8 mouse cellular contexts compared by ENCODE assay signal in genomic region chr11:120721124-120722066, GRCm38 (mm10). TPM values are rescaled to one million over a fixed set of nuclear protein-coding genes. Genes with fewer than 3 reads are reported as not detected.
A peak's percentile ranks its signal among the peaks of the same experiment; 100 is the strongest.
DNase-seq lines count a peak whose midpoint lies in the region; ATAC-seq and TF ChIP-seq lines count a peak whose summit lies in the region.

Rac3 (plus strand) TSS chr11:120721470.

- H3K4me3 ChIP-seq in heart, embryonic 11.5 days (ENCODE audit: low read depth, low read length), result peak within 1 kb of the TSS; percentile 62
- H3K4me3 ChIP-seq in kidney, embryonic 15.5 days (replicated peaks), result peak within 1 kb of the TSS; percentile 61
- H3K4me3 ChIP-seq in liver, embryonic 11.5 days (ENCODE audit: low read depth, low read length), result peak within 1 kb of the TSS; percentile 62
- H3K4me3 ChIP-seq in midbrain, postnatal 0 days (ENCODE audit: low read depth, low read length), result peak within 1 kb of the TSS; percentile 79

- H3K27me3 ChIP-seq in heart, embryonic 11.5 days (ENCODE audit: control insufficient read depth, insufficient read depth, low read length), result peaks cover 34% of the 10 kb centered on the region
- peaks cover 7% of the 10 kb centered on the region for H3K27me3 ChIP-seq in kidney, embryonic 15.5 days
- peaks cover 26% of the 10 kb centered on the region for H3K27me3 ChIP-seq in liver, embryonic 11.5 days (replicated peaks; ENCODE audit: control insufficient read depth, insufficient read depth, low read length)
- H3K27me3 ChIP-seq in midbrain, postnatal 0 days (ENCODE audit: insufficient read depth, low read length), result no peaks in the 10 kb centered on the region

- H3K4me1 ChIP-seq in heart, embryonic 11.5 days (ENCODE audit: control insufficient read depth, insufficient read depth, low read length), result peaks cover 9% of the 10 kb centered on the region
- peaks cover 32% of the 10 kb centered on the region for H3K4me1 ChIP-seq in kidney, embryonic 15.5 days
- peaks cover 21% of the 10 kb centered on the region for H3K4me1 ChIP-seq in liver, embryonic 11.5 days (replicated peaks; ENCODE audit: control insufficient read depth, insufficient read depth, low read length)
- peaks cover 8% of the 10 kb centered on the region; the same call in 1 of the 2 replicates for H3K4me1 ChIP-seq in midbrain, postnatal 0 days (ENCODE audit: insufficient read depth, low read length)

- no peak for DNase-seq in urinary bladder, adult 2 months (ENCODE audit: low spot score)
- DNase-seq in urinary bladder, postnatal 10 days (ENCODE audit: low spot score), result no peak
- DNase-seq in cerebellum, postnatal 4 days (ENCODE audit: low spot score in 2 of 2), result peak; percentile 61 to 83
- DNase-seq in liver, embryonic 11.5 days (ENCODE audit: low spot score), result peak; percentile 71
- DNase-seq in midbrain, postnatal 0 days (ENCODE audit: low spot score), result peak; percentile 85
- DNase-seq in thymus, postnatal 25 days, result peak; percentile 63

- under 1% methylated on average over 77 of the region's 90 CpGs for WGBS in heart, embryonic 11.5 days (ENCODE audit: insufficient replicate concordance)
- WGBS in kidney, embryonic 15.5 days, result under 1% methylated on average over 90 of the region's 90 CpGs
- WGBS in liver, embryonic 11.5 days, result under 1% methylated on average over 89 of the region's 90 CpGs
- WGBS in midbrain, postnatal 0 days, result under 1% methylated on average over 56 of the region's 90 CpGs

- H3K9me3 ChIP-seq in heart, embryonic 11.5 days (replicated peaks; ENCODE audit: control insufficient read depth, low read length), result no peaks in the 10 kb centered on the region
- no peaks in the 10 kb centered on the region for H3K9me3 ChIP-seq in kidney, embryonic 15.5 days (replicated peaks)
- no peaks in the 10 kb centered on the region for H3K9me3 ChIP-seq in liver, embryonic 11.5 days (ENCODE audit: control insufficient read depth, low read length)
- H3K9me3 ChIP-seq in midbrain, postnatal 0 days (ENCODE audit: low read length), result no peaks in the 10 kb centered on the region

- peak within 1 kb of the TSS; percentile 70 for H3K9ac ChIP-seq in heart, embryonic 11.5 days (ENCODE audit: low read depth, low read length)
- peak within 1 kb of the TSS; percentile 72 for H3K9ac ChIP-seq in kidney, embryonic 15.5 days
- peak within 1 kb of the TSS; percentile 57 for H3K9ac ChIP-seq in liver, embryonic 11.5 days (ENCODE audit: low read depth, low read length)
- H3K9ac ChIP-seq in midbrain, postnatal 0 days (replicated peaks; ENCODE audit: low read length, poor library complexity, severe bottlenecking), result peak within 1 kb of the TSS; percentile 93

- H3K27ac ChIP-seq in heart, embryonic 11.5 days (ENCODE audit: low read depth, low read length), result no peak within 1 kb of the TSS
- H3K27ac ChIP-seq in kidney, embryonic 15.5 days, result 0 out of 2 replicates have a peak within 1 kb of the TSS, but pooled peaks have one; percentile 10
- H3K27ac ChIP-seq in liver, embryonic 11.5 days (ENCODE audit: low read depth, low read length), result no peak within 1 kb of the TSS
- peak within 1 kb of the TSS; percentile 65 for H3K27ac ChIP-seq in midbrain, postnatal 0 days (ENCODE audit: low read depth, low read length)

- no peak for TF ChIP-seq CTCF in midbrain, postnatal 0 days (IDR thresholded peaks at IDR 0.05)

- H3K4me2 ChIP-seq in heart, embryonic 11.5 days, result peak within 1 kb of the TSS; percentile 97
- peak within 1 kb of the TSS; percentile 100 for H3K4me2 ChIP-seq in kidney, embryonic 15.5 days
- H3K4me2 ChIP-seq in liver, embryonic 11.5 days, result peak within 1 kb of the TSS; percentile 99
- peak within 1 kb of the TSS; percentile 91 for H3K4me2 ChIP-seq in midbrain, postnatal 0 days (ENCODE audit: low read depth, low read length, poor library complexity, severe bottlenecking)

- 0 out of 2 replicates have a peak, but pooled peaks cover 5% of the 10 kb centered on the region for H3K36me3 ChIP-seq in heart, embryonic 11.5 days (ENCODE audit: control insufficient read depth, insufficient read depth, low read length)
- H3K36me3 ChIP-seq in kidney, embryonic 15.5 days, result peaks cover 42% of the 10 kb centered on the region
- H3K36me3 ChIP-seq in liver, embryonic 11.5 days (ENCODE audit: control insufficient read depth, insufficient read depth, low read length), result peaks cover 17% of the 10 kb centered on the region
- peaks cover 31% of the 10 kb centered on the region for H3K36me3 ChIP-seq in midbrain, postnatal 0 days (ENCODE audit: insufficient read depth, low read length)

- peak; percentile 56 for ATAC-seq in heart, embryonic 11.5 days (replicated peaks; ENCODE audit: insufficient number of reproducible peaks, low FRiP score, low TSS enrichment)
- ATAC-seq in kidney, embryonic 15.5 days (replicated peaks; ENCODE audit: low FRiP score), result peak; percentile 73
- peak; percentile 57 for ATAC-seq in liver, embryonic 11.5 days (replicated peaks; ENCODE audit: low FRiP score)
- ATAC-seq in midbrain, postnatal 0 days (ENCODE audit: low FRiP score), result peak; percentile 87

RNA-seq across cellular contexts. Expression of gene Rac3, which starts in this region (rescaled TPM):
- 14.6 and 17.4 TPM in 2 replicates for polyA plus RNA-seq in urinary bladder, adult 2 months (2012; rRNA removed)
- 1.7 and 3.0 TPM in 2 replicates for polyA plus RNA-seq in heart, embryonic 11.5 days (2014; fragmentation: Nextera tagmentation; extraction: Ambion mirVana)
- 27.6 and 31.0 TPM in 2 replicates for polyA plus RNA-seq in kidney, embryonic 15.5 days (2015; fragmentation: Nextera tagmentation; extraction: Ambion mirVana)
- 1.2 and 1.8 TPM in 2 replicates for polyA plus RNA-seq in liver, embryonic 11.5 days (2014; fragmentation: Nextera tagmentation; extraction: Ambion mirVana)
- 766 and 788 TPM in 2 replicates for total RNA-seq in midbrain, postnatal 0 days (2014; rRNA removed)
- 808 and 853 TPM in 2 replicates for polyA plus RNA-seq in midbrain, postnatal 0 days (2015; fragmentation: Nextera tagmentation; extraction: Ambion mirVana)

Comparison
In these comparisons a context has a peak if more than half of its experiments do, and no peak if none do; other contexts are left out.
1. RNA of gene Rac3 (polyA plus RNA-seq): 808 to 853 TPM in midbrain, postnatal 0 days; 27.6 to 31.0 TPM in kidney, embryonic 15.5 days, 14.6 to 17.4 TPM in urinary bladder, adult 2 months, 1.7 to 3.0 TPM in heart, embryonic 11.5 days and 1.2 to 1.8 TPM in liver, embryonic 11.5 days; every median in the first group is over 10 times any median in the second.
2. DNase-seq: peak in cerebellum, postnatal 4 days (2 of 2), liver, embryonic 11.5 days (single experiment), midbrain, postnatal 0 days (single experiment) and thymus, postnatal 25 days (single experiment); none in urinary bladder, adult 2 months (single experiment) and urinary bladder, postnatal 10 days (single experiment).
3. H3K27ac ChIP-seq: peak in kidney, embryonic 15.5 days (single experiment) and midbrain, postnatal 0 days (single experiment); none in heart, embryonic 11.5 days (single experiment) and liver, embryonic 11.5 days (single experiment).
4. Peak in every context shown above with its lines, with median percentiles within 50 percentile points of each other: ATAC-seq, H3K4me2 ChIP-seq, H3K4me3 ChIP-seq and H3K9ac ChIP-seq.